Mouse (Mus musculus): ENCODE measurements at regions not wholly inside any gene's neighbourhood (a gene's known extent, or its start where the extent isn't known, plus 50 kb on each side); places are given as distances from the start of the nearest gene placed in this dataset.

DNA sequence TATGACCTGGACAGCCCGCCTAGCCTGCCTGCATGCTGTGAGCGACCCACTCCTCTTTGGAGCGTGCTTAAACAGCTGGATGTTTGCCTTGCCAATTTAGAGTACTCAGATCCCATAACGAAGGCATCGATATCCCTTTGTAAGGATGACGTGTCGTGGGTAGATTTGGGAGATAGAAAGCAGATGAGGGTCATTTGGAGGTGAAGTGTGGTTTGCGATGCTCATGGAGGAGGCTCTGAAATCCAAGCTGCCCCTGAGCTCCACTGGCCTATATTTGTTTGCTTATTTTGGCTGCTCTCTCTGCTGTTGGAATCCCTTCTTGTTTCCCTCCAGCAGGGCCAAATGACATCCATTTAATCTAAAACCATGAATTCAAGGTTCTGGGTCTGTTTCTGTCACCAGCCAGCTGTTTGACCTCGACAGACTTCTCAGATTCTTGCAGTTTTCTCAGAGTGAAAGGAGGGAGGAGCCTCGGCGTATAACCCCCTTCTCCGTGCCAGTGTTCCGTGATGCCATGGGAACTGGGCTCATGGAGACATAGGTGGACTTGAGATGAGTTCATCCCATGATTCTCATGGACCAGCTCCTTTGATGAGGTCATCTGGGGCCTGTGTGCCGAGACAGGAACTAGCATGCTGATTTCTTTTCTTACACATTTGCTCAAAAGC is 144.7 kb upstream of the Mki67 start:
- WGBS, result 71% methylated on average over 14 of the region's 14 CpGs
- no peak for ATAC-seq (ENCODE audit: low read depth)
- Histone ChIP-seq H3K4me1 (replicated peaks) (peaks cover 39% of the 10 kb centered on the region), H3K27ac (replicated peaks) (no peak overlapping the region), H3K36me3 (no peaks in the 10 kb centered on the region), H3K4me3 (no peak overlapping the region), H3K27me3 (no peaks in the 10 kb centered on the region), H3K9ac (no peak overlapping the region), H3K9me3 (no peaks in the 10 kb centered on the region), H3K4me2 (no peak overlapping the region)

DNA sequence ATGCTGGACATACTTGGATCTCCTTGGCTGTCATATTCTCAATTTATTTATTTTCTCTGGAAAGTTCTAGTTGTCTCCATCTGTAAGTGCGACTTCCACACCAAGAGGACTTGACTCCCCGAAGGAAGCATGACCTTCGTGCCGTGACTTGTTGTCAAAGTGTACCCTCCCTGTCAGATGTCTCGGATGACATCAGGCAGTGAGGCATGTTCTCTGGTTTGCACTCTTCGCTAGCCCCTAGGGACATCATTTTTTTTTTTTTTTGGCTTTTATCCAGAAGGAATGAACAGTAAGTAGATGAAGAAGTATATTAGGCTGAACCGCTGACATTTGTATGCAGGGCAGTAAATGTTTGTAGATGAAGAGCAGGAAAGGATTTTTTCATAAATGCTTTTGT is 145.2 kb upstream of the Mki67 start:
- H3K27me3 ChIP-seq, result no peaks in the 10 kb centered on the region
- H3K4me1 ChIP-seq (replicated peaks), result peaks cover 39% of the 10 kb centered on the region
- H3K9me3 ChIP-seq, result no peaks in the 10 kb centered on the region
- no peaks in the 10 kb centered on the region for H3K36me3 ChIP-seq
- 0 out of 2 replicates have a peak overlapping the region, but pooled peaks have one; percentile 61 for H3K27ac ChIP-seq (replicated peaks)
- H3K4me3 ChIP-seq, result no peak overlapping the region
- WGBS, result 57% methylated on average over 7 of the region's 7 CpGs
- H3K4me2 ChIP-seq, result no peak overlapping the region
- no peak for ATAC-seq (ENCODE audit: low read depth)
- H3K9ac ChIP-seq, result no peak overlapping the region

DNA sequence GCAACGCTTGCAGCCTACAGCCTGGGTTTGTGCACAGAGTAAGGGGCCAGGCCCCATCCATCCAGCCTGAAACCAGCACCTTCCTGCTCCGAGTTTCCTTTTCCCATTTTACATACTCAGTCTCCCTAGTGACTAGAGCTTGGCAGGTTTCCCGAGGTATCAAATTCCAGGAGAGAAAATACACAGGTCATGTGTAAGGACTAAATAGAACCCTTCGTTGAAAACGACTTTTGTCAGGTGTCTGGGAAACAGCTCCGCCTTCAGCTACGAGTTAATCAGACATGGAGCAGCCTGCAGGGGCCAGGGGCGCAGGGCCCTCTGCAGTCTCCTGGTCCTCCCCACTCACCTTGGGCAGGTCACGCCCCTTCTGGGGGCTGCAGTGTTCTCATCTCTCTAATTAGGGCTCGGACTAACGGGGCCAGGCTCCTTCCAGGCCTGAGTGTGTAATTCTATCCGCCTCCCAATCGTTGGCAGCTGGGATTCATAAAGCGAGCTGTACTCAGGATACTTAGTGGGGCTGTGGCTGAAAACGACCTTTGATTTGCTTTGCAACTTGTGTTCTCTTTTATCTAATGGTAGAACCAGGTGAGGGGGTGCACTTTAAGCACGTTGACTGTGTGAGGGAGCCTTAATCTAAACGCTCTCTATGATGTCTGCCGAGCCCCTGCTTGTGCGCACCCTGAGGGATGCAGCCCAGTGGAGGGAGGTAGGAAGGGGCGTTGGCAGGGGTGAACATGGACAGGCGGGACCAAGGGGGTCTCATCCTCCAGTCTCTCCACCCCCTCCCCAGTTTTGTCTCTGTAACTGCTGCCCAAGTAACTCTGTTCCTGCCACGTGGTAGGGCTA is 147.6 kb upstream of the Mki67 start:
- ATAC-seq (ENCODE audit: low read depth), result no peak; the same call in 1 of the 2 replicates
- Histone ChIP-seq H3K4me3 (no peak overlapping the region), H3K27ac (replicated peaks) (peak overlapping the region; percentile 49), H3K4me1 (replicated peaks) (peaks cover 39% of the 10 kb centered on the region), H3K27me3 (no peaks in the 10 kb centered on the region), H3K9me3 (no peaks in the 10 kb centered on the region), H3K36me3 (no peaks in the 10 kb centered on the region), H3K9ac (no peak overlapping the region), H3K4me2 (no peak overlapping the region)
- 50% methylated on average over 22 of the region's 22 CpGs for WGBS

DNA sequence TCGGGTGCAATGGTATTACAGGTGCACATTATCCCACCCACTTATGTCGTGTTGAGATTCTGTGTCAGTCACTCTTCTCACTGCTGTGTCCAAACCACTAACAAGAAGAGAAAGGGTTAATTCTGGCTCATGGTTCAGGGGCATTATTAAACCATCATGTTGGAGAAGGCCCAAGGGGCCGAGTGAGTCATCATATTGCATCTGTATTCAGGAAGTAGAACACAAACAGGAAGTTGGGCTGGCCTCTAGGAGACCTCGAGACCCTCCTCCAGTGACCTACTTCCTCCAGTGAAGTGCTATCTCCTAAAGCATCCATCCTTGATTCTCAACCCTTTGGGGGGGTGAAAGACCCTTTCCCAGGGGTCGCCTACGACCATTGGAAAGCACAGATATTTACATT is 154.8 kb upstream of the Mki67 start:
- WGBS, result 76% methylated on average over 6 of the region's 6 CpGs
- Histone ChIP-seq H3K4me1 (replicated peaks) (peaks cover 5% of the 10 kb centered on the region; the same call in 1 of the 2 replicates), H3K36me3 (no peaks in the 10 kb centered on the region), H3K9ac (no peak overlapping the region), H3K9me3 (no peaks in the 10 kb centered on the region), H3K27me3 (no peaks in the 10 kb centered on the region), H3K27ac (replicated peaks) (no peak overlapping the region), H3K4me3 (no peak overlapping the region), H3K4me2 (no peak overlapping the region)
- no peak for ATAC-seq (ENCODE audit: low read depth)

DNA sequence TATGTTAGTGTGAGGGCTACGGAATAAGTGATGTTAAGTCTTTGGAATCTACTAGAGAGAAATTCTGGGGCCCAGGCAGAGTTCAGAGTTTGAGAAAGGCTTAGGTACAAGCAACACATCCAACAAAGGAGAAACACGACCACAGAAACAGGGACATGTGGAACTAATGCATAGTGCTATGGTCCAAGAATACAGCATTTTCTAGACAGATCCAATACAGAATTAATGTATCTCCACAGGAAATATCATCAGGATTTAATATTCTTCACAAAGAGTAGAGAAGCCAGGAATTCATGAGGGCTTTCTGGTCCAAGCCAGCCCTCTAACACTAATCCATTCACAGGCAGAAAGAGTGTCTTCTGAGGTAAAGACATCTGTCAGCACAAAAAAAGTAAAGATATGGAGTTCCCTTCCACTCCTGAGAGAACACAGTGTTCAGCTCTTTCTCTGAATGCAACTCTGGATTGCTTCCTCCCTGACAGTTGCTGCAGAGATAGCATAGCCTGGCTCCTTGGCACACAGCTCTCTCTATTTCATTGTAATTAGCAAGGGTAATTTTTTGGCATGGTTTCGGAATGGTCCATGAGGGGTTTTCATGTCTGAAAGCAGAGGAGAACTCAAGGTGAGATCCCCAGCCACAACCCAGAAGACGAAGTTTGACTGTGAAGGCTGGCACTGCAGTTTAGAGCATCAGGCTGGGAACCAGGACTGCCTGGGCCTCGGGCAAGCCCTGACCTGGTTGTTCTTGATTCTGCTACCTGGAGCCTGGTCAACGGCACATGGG is 161.1 kb upstream of the Mki67 start:
- no peak overlapping the region for H3K27ac ChIP-seq (replicated peaks)

DNA sequence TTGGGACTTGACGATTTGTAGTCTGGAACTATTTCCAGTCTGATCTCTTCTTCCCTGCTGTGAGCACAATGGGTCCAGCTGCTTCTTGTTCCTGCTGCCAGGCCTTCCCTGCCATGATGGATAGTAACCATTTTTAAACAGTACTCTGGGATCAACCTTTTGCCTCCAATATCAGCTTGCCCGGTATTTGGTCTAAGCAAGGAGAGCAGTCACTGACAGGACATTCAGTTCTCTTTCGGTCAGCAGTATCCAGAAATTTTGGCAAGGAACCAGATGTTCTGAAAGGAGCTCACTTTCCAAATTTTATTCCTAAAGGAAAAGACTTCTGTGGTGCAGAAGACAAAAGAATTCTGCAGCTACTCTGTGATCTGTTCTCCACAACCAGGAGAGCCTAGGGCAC is 162.6 kb upstream of the Mki67 start:
- Histone ChIP-seq H3K4me1 (replicated peaks) (peaks cover 7% of the 10 kb centered on the region; the same call in 1 of the 2 replicates), H3K9me3 (no peaks in the 10 kb centered on the region), H3K27ac (replicated peaks) (no peak overlapping the region), H3K9ac (no peak overlapping the region), H3K36me3 (no peaks in the 10 kb centered on the region), H3K4me3 (no peak overlapping the region), H3K27me3 (no peaks in the 10 kb centered on the region), H3K4me2 (no peak overlapping the region)
- ATAC-seq (ENCODE audit: low read depth), result no peak
- WGBS, result 70% methylated on average over 3 of the region's 3 CpGs

More for the DNA sequence above, 161.1 kb upstream of the Mki67 start:
- peaks cover 7% of the 10 kb centered on the region; the same call in 1 of the 2 replicates for H3K4me1 ChIP-seq (replicated peaks)
- no peaks in the 10 kb centered on the region for H3K27me3 ChIP-seq
- WGBS, result 88% methylated on average over 6 of the region's 6 CpGs
- no peak overlapping the region for H3K9ac ChIP-seq
- no peaks in the 10 kb centered on the region for H3K9me3 ChIP-seq
- H3K36me3 ChIP-seq, result no peaks in the 10 kb centered on the region
- no peak overlapping the region for H3K4me3 ChIP-seq
- no peak for ATAC-seq (ENCODE audit: low read depth)
- H3K4me2 ChIP-seq, result no peak overlapping the region

DNA sequence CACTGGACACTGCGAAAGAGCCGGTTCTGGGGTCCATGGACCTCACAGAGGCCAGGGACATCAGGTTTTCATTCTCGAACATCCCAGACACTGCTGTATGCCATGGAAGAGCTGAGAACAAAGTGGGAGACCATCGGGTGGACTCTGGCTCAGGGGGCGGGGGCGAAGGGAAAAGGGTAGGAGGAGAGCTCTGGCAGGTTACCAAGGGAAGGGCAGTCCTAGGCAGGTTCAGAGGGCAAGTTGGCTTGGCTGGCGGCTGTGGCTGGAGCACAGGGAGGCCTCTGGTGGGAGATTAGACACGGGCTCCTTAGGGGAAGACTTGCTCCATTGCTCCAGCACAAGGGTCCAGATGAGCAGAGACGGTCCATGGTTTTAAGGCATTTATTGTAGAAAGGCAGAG is 164.3 kb upstream of the Mki67 start:
- Histone ChIP-seq H3K27me3 (no peaks in the 10 kb centered on the region), H3K4me1 (replicated peaks) (peaks cover 7% of the 10 kb centered on the region; the same call in 1 of the 2 replicates), H3K9me3 (no peaks in the 10 kb centered on the region), H3K4me2 (no peak overlapping the region), H3K27ac (replicated peaks) (no peak overlapping the region), H3K36me3 (no peaks in the 10 kb centered on the region), H3K9ac (no peak overlapping the region), H3K4me3 (no peak overlapping the region)
- no peak for ATAC-seq (ENCODE audit: low read depth)
- WGBS, result 95% methylated on average over 9 of the region's 9 CpGs

DNA sequence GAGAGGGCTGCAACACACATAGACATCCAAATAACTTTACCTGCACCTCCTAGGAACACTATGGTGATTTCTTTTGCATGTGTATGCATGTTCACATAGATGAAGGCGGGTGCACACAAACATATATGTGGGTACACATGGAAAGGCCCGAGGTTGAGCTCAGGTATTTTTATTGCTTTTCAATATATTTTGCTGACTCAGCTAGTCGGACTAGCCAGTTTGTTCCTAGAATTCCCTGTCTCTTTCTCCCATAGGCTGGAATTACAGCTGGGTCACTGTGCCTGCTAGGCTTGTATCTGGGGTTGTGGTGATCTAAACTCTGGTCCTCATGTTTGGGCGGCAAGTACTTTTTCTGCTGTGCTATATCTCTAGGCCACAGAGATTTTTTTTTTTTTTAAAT is 166.1 kb upstream of the Mki67 start:
- WGBS, result 95% methylated on average over 4 of the region's 4 CpGs
- Histone ChIP-seq H3K27ac (replicated peaks) (no peak overlapping the region), H3K36me3 (no peaks in the 10 kb centered on the region), H3K9me3 (no peaks in the 10 kb centered on the region), H3K4me1 (replicated peaks) (no peaks in the 10 kb centered on the region), H3K9ac (no peak overlapping the region), H3K4me2 (no peak overlapping the region), H3K4me3 (no peak overlapping the region), H3K27me3 (no peaks in the 10 kb centered on the region)
- ATAC-seq (ENCODE audit: low read depth), result no peak

DNA sequence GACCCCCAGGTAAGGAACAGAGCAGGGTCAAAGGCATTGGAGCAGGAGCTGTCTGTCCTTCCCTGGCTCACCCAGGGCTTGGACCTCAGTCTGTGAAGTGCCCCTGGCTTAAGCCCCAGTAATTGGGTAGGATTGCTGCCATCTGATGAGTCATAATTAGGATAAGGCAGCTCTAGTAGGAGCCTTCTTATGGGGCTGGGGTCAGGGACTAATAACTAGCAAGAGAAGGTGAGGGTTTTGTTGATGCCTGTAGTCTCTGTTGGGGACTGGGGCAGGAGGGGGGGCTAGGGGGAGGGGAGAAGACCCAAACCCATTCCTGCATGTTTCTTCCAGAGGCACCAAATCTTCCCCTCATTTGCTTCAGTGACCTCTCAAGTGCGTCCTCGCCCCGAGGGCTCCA is 172.4 kb upstream of the Mki67 start:
- 21% methylated on average over 3 of the region's 3 CpGs for WGBS
- Histone ChIP-seq H3K36me3 (no peaks in the 10 kb centered on the region), H3K9me3 (0 out of 2 replicates have a peak, but pooled peaks cover 2% of the 10 kb centered on the region), H3K4me2 (peak overlapping the region; percentile 45), H3K27me3 (no peaks in the 10 kb centered on the region), H3K4me1 (replicated peaks) (peaks cover 16% of the 10 kb centered on the region), H3K27ac (replicated peaks) (peak overlapping the region; percentile 61; the same call in 1 of the 2 replicates), H3K4me3 (no peak overlapping the region), H3K9ac (peak overlapping the region; percentile 38; the same call in 1 of the 2 replicates)
- peak; percentile 19; the same call in 1 of the 2 replicates for ATAC-seq (ENCODE audit: low read depth)

DNA sequence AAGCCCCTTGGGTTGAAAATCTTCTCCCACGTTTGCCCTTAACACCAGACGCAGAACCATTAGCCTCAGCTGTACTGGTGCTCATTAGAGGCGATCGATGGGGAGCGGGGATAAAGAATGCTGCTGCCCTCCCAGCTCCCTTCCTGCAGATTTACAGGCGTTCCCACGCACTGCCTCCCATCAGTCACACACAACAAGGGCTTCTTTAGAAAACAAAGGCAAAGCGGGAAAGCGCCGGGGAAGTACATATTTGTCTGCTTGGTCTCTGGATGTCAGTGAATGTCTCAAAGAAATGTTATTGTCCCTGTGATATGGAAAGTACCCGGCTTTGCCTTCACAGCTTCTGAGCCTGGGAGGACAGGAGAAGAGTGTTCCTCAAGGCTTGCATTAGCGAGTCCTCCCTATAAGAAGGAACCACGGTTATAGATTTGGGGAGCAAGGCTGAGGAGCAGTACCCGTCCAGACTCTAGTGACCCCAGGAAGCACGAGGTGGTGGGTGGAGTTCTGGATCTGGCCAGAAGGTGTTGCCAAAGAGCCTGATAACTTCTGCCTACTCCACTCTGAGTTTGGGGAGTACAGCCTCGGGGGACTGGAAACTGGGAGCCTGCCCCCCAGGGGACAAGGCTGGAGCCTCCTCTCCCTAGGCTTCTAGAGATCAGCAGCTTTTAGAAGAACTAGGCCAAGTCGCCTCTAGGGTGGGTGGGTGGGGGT is 173.0 kb upstream of the Mki67 start:
- peak overlapping the region; percentile 38 for H3K9ac ChIP-seq
- no peaks in the 10 kb centered on the region for H3K27me3 ChIP-seq
- no peak overlapping the region for H3K4me3 ChIP-seq
- peak overlapping the region; percentile 45 for H3K4me2 ChIP-seq
- peaks cover 16% of the 10 kb centered on the region for H3K4me1 ChIP-seq (replicated peaks)
- peak; percentile 76 for ATAC-seq (ENCODE audit: low read depth)
- 7% methylated on average over 17 of the region's 17 CpGs for WGBS
- H3K9me3 ChIP-seq, result 0 out of 2 replicates have a peak, but pooled peaks cover 2% of the 10 kb centered on the region
- peak overlapping the region; percentile 61 for H3K27ac ChIP-seq (replicated peaks)
- no peaks in the 10 kb centered on the region for H3K36me3 ChIP-seq

DNA sequence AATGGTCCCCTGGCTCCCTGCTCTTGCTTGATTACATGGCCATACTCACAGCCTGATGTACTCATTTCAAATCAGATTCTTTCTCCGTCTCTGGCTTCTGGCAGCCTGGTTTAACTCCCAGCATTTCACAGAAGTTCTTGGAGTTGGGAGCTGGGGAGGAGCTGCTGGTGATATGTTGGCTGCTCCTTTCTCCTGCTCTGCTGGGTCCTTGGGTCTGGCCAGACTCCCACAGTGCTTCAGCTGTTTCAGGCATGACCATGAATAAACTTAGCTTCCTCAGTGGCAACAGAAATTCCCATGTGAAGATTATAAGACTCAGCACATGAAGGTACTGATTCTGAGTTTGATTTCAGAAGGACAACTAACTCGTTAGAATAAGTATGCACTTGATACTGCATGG is 182.7 kb upstream of the Mki67 start:
- ATAC-seq (ENCODE audit: low read depth), result no peak
- Histone ChIP-seq H3K4me1 (replicated peaks) (peaks cover 29% of the 10 kb centered on the region), H3K4me2 (no peak overlapping the region), H3K4me3 (no peak overlapping the region), H3K9ac (no peak overlapping the region), H3K36me3 (no peaks in the 10 kb centered on the region), H3K27ac (replicated peaks) (no peak overlapping the region), H3K9me3 (no peaks in the 10 kb centered on the region), H3K27me3 (no peaks in the 10 kb centered on the region)
- WGBS, result 81% methylated on average over 2 of the region's 2 CpGs
